Mouse (Mus musculus): ENCODE data around the gene Myh14. TPM values are rescaled to one million over a fixed set of nuclear protein-coding genes. Genes with fewer than 3 reads are reported as not detected.

Myh14 gene
- polyA plus RNA-seq, 1 experiment = 56.2 TPM

- no peak for TF ChIP-seq POLR2A (IDR thresholded peaks at IDR 0.05; ENCODE audit: borderline replicate concordance, insufficient read depth, low read length)
- TF ChIP-seq CTCF (IDR thresholded peaks at IDR 0.05; ENCODE audit: borderline replicate concordance, insufficient read depth, low read depth, low read length) = peak; percentile 88
- Histone ChIP-seq H3K27ac (ENCODE audit: insufficient read depth, low read length) (no peak overlapping the region), H3K27me3 (ENCODE audit: control insufficient read depth, insufficient read depth, low read length) (no peaks in the 10 kb centered on the region), H3K4me1 (ENCODE audit: control insufficient read depth, insufficient read depth, low read length) (peaks cover 19% of the 10 kb centered on the region), H3K4me3 (replicated peaks; ENCODE audit: insufficient read depth, low read depth, low read length) (no peak overlapping the region)
- peak; percentile 81 to 89 for DNase-seq
- 18% methylated on average over 8 of the region's 8 CpGs for WGBS
Observed at GRCm38 (mm10) chr7:44641887-44642286, 28.8 kb downstream of the Myh14 start.

GRCm38 (mm10) chr7:44640843-44641605, 29.6 kb downstream of the Myh14 start:
- Histone ChIP-seq H3K27me3 (ENCODE audit: control insufficient read depth, insufficient read depth, low read length) (no peaks in the 10 kb centered on the region), H3K4me3 (replicated peaks; ENCODE audit: insufficient read depth, low read depth, low read length) (peak overlapping the region; percentile 35), H3K4me1 (ENCODE audit: control insufficient read depth, insufficient read depth, low read length) (peaks cover 19% of the 10 kb centered on the region), H3K27ac (ENCODE audit: insufficient read depth, low read length) (peak overlapping the region; percentile 36; the same call in 1 of the 2 replicates)
- no peak for DNase-seq
- TF ChIP-seq POLR2A (IDR thresholded peaks at IDR 0.05; ENCODE audit: borderline replicate concordance, insufficient read depth, low read length) (peak; percentile 19; the same call in 1 of the 2 replicates), CTCF (IDR thresholded peaks at IDR 0.05; ENCODE audit: borderline replicate concordance, insufficient read depth, low read depth, low read length) (no peak)
- WGBS = 36% methylated on average over 25 of the region's 25 CpGs

- no peaks in the 10 kb centered on the region for H3K27me3 ChIP-seq (ENCODE audit: control insufficient read depth, insufficient read depth, low read length)
- no peak overlapping the region for H3K4me3 ChIP-seq (replicated peaks; ENCODE audit: insufficient read depth, low read depth, low read length)
- no peak for DNase-seq
Observed at GRCm38 (mm10) chr7:44638663-44639062, 32.0 kb downstream of the Myh14 start.

GRCm38 (mm10) chr7:44636684-44637083, 34.0 kb downstream of the Myh14 start:
- Histone ChIP-seq H3K4me3 (replicated peaks; ENCODE audit: insufficient read depth, low read depth, low read length) (no peak overlapping the region), H3K27ac (ENCODE audit: insufficient read depth, low read length) (no peak overlapping the region), H3K27me3 (ENCODE audit: control insufficient read depth, insufficient read depth, low read length) (no peaks in the 10 kb centered on the region), H3K4me1 (ENCODE audit: control insufficient read depth, insufficient read depth, low read length) (peaks cover 16% of the 10 kb centered on the region)
- 91% methylated on average over 9 of the region's 9 CpGs for WGBS
- no peak for DNase-seq
- TF ChIP-seq CTCF (IDR thresholded peaks at IDR 0.05; ENCODE audit: borderline replicate concordance, insufficient read depth, low read depth, low read length) = no peak
- no peak for TF ChIP-seq POLR2A (IDR thresholded peaks at IDR 0.05; ENCODE audit: borderline replicate concordance, insufficient read depth, low read length)

More at GRCm38 (mm10) chr7:44638663-44639062, 32.0 kb downstream of the Myh14 start:
- no peak for TF ChIP-seq CTCF (IDR thresholded peaks at IDR 0.05; ENCODE audit: borderline replicate concordance, insufficient read depth, low read depth, low read length)
- no peak for TF ChIP-seq POLR2A (IDR thresholded peaks at IDR 0.05; ENCODE audit: borderline replicate concordance, insufficient read depth, low read length)
- WGBS = 46% methylated on average over 16 of the region's 16 CpGs
- Histone ChIP-seq H3K27ac (ENCODE audit: insufficient read depth, low read length) (no peak overlapping the region), H3K4me1 (ENCODE audit: control insufficient read depth, insufficient read depth, low read length) (peaks cover 9% of the 10 kb centered on the region; the same call in 1 of the 2 replicates)

- Histone ChIP-seq H3K4me1 (ENCODE audit: control insufficient read depth, insufficient read depth, low read length) (peaks cover 14% of the 10 kb centered on the region), H3K27me3 (ENCODE audit: control insufficient read depth, insufficient read depth, low read length) (no peaks in the 10 kb centered on the region), H3K27ac (ENCODE audit: insufficient read depth, low read length) (no peak overlapping the region), H3K4me3 (replicated peaks; ENCODE audit: insufficient read depth, low read depth, low read length) (no peak overlapping the region)
- no peak for DNase-seq
- TF ChIP-seq POLR2A (IDR thresholded peaks at IDR 0.05; ENCODE audit: borderline replicate concordance, insufficient read depth, low read length) = no peak
- TF ChIP-seq CTCF (IDR thresholded peaks at IDR 0.05; ENCODE audit: borderline replicate concordance, insufficient read depth, low read depth, low read length) = peak; percentile 56; the same call in 1 of the 2 replicates
- 50% methylated on average over 15 of the region's 15 CpGs for WGBS
Observed at GRCm38 (mm10) chr7:44633407-44633806, 37.2 kb downstream of the Myh14 start.

GRCm38 (mm10) chr7:44632676-44633075, 38.0 kb downstream of the Myh14 start:
- Histone ChIP-seq H3K4me1 (ENCODE audit: control insufficient read depth, insufficient read depth, low read length) (peaks cover 17% of the 10 kb centered on the region), H3K27me3 (ENCODE audit: control insufficient read depth, insufficient read depth, low read length) (no peaks in the 10 kb centered on the region), H3K4me3 (replicated peaks; ENCODE audit: insufficient read depth, low read depth, low read length) (no peak overlapping the region), H3K27ac (ENCODE audit: insufficient read depth, low read length) (no peak overlapping the region)
- TF ChIP-seq CTCF (IDR thresholded peaks at IDR 0.05; ENCODE audit: borderline replicate concordance, insufficient read depth, low read depth, low read length) (no peak), POLR2A (IDR thresholded peaks at IDR 0.05; ENCODE audit: borderline replicate concordance, insufficient read depth, low read length) (no peak)
- 65% methylated on average over 13 of the region's 13 CpGs for WGBS
- no peak for DNase-seq

- DNase-seq = no peak
- H3K27me3 ChIP-seq (ENCODE audit: control insufficient read depth, insufficient read depth, low read length) = no peaks in the 10 kb centered on the region
- TF ChIP-seq CTCF (IDR thresholded peaks at IDR 0.05; ENCODE audit: borderline replicate concordance, insufficient read depth, low read depth, low read length) (no peak), POLR2A (IDR thresholded peaks at IDR 0.05; ENCODE audit: borderline replicate concordance, insufficient read depth, low read length) (no peak)
- WGBS = 86% methylated on average over 13 of the region's 13 CpGs
- no peak overlapping the region for H3K4me3 ChIP-seq (replicated peaks; ENCODE audit: insufficient read depth, low read depth, low read length)
- no peak overlapping the region for H3K27ac ChIP-seq (ENCODE audit: insufficient read depth, low read length)
- H3K4me1 ChIP-seq (ENCODE audit: control insufficient read depth, insufficient read depth, low read length) = peaks cover 23% of the 10 kb centered on the region
Observed at GRCm38 (mm10) chr7:44630437-44630836, 40.2 kb downstream of the Myh14 start.
